Mouse (Mus musculus): ENCODE measurements around the gene Usp22.
"Not testable (repeated sequence)": the region's sequence is repeated elsewhere in the genome, so short reads cannot be mapped to it uniquely, and the experiment has no call there.

Gene Usp22

DNA sequence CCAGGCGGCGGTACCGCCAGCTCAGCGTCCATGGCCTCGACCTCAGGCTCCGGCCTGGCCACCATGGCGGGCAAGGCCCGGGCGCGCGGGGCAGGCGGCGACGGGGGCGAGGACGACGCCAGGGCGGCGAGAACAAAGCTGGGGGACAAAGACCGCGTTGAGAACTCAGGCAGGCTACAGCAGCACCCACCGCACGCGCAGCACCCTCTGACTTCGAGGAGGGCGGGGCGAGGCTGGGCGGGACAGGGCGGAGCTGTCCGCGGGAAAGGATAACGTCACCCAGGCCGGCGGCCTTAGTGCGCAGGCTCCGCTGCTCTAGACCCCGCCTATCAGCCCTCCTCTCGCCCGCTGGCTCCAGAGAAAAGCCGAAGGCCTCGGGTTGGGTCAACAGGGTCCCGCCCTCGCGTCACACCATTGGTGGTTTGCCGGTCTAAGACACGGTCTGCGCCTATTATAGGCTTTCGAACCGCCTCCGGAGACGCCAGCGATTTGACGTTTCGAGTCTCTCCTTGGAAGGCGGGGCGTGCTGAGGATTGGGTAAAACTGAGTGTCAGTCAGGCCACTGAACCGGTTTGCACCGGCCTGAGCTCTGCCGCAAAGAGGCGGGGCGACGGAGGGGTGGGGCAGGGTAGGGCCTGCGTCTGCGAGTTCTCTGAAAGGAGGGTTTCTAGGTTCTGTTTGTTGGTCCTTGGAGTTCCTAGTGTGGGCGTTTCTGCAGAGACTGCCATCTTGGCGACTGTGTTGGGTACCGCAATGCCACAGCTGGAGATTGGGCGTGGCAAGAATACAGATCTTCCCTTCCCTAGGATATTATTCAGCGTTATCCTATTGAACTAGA is at the start of gene Usp22:
Usp22 (minus strand) TSS at position 235 of the 838 bp plus-strand sequence.
- DNase-seq (ENCODE audit: extremely low spot score, low read depth, low spot score): peak; percentile 98

DNA sequence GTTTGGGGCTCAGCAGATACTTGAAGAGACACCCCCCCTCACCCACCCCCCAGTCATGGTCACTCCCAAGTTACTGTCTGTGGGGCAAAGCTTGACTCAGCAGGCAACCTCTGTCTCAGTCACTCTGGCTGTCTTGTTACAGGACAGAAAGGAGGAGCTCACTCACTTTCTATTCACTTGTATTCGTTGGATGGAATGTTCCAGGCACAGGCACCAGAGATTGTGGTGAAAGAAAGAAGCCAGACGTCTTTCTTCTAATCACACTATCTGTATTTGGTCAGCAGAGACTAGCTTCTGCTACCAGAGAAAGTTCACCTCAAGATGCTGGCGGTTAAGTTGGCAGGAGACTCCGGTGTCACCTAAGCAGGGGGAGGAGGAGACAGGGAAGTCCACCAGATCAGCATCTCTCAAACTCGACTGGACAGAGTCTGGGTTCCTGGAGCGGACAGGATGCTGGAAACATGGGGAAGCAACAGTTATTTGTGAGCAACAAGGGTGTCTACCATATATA is 49.4 kb upstream of the Usp22 start:
- no peak for DNase-seq (ENCODE audit: extremely low spot score, low read depth, low spot score)

DNA sequence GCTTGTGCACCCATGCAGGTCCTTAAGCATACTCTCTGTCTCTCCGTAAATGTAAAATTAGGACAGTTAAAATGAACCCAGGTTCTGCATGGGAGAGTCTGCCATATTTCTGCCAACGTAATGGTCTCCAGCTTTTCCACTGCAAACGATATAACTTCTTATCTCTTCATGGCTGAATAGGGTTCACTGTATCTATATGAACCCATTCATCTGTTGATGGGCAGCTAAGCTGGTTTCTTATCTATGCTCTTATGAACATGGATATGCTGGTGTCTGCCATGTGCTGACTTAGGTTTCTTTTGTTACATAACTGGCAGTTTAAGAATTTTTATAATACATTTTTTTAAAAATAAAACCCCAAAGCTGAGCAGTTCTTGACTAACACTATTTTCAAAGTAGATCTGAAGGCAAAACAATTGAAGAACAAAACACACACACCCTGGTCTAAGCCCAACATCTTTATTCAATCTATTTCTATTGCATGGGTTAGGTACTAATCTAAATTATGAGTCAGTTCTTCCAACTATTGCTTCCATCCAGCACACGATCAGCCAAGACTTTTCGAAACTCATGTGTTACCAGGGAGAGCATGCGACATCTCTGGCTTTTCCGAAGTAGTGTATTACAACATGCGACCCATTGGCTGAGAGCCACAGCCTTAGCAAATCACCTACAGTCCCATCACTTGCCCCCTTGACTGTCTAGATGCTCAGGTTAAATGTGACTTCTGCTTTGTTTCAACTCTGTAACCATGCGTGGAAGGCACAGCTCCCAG is 48.3 kb upstream of the Usp22 start:
- no peak for DNase-seq (ENCODE audit: extremely low spot score, low read depth, low spot score)

DNA sequence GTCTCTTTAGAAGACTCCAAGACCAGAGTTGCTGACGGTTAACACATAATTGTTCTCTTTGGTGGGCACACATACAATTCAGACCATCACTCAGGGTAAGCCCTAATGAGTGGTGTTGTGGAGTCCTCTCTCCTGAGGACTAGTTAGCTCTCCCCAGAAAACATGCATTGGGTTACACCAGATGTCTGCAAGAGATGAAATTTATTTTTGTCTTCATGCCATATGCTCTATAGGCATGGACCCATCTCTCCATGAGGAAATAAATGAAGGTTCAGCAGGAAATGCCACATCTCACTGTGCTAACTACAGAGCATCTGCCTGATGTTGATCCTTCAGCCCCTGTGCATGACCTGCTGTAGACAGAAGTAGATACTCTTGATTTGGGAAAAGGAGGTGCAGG is 47.2 kb upstream of the Usp22 start:
- DNase-seq (ENCODE audit: extremely low spot score, low read depth, low spot score): no peak

DNA sequence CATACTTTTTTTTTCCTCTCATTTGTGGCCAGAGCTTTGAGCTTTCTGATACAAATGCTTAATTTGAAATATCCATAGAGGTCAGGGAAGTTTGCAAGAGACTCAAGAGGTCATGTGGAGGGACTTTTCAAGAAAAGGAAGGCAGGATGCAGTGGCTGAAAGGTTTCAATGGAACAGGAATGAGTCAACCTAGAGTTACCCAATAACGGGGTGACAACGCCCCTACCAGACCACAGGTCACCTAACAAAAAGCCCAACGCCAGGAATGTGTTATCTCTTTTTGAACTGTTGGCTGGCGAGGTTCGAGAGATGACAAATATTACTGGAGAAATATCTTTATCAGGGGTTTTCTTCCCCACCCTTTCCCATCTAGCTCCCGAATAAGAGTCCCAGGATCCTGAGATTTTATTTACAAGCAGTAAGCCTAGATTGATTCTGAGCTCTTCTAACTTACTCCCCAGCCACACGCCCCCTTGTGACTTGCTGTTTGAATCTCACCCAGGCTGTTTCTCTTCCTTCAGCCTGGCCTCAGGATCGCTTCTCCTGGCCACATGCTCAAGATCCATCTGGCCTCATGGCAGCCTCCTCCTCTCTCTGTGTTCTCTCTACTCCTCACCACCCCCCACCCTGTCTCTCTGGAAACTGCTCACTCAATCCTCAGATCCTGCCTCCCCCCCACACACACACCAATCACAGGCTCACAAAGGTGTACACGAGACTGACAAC is 45.5 kb upstream of the Usp22 start:
- DNase-seq (ENCODE audit: extremely low spot score, low read depth, low spot score): no peak

DNA sequence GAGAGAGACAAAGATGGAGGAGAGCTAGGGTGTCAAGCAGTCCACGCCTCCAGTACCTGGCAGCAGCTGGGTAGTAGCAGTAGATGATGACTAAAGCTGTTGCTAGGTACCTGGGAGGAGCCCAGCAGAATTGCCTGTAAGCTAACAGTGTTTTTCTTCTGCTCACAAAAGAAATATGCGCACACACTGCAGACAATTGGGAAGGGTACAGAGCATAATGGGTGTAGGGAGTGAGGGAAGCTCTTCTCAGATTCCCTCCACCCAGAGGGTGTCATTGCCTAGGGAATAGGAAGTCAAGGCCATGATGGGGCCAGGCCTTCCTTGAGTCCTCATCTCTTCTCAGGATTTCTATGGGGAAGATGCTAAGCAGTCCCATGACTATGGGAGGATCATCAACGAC is 41.1 kb upstream of the Usp22 start:
- no peak for DNase-seq (ENCODE audit: extremely low spot score, low read depth, low spot score)

DNA sequence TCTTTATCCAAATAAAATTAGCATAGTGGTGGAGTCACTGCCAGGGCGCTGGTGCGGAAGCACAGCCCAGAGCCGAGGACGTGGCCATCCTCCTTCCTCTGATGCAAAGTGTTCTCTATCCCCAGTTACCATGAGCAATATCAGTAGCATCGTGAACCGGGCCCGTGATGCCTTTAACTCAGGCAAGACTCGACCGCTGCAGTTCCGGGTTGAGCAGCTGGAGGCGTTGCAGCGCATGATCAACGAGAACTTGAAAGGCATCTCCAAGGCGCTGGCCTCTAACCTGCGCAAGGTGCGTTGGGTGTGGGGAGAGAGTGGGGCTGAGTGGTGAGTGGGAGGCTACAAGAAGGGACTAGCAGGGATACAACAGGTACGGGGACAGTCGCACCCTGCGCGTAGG is 37.2 kb upstream of the Usp22 start:
- no peak for DNase-seq (ENCODE audit: extremely low spot score, low read depth, low spot score)

DNA sequence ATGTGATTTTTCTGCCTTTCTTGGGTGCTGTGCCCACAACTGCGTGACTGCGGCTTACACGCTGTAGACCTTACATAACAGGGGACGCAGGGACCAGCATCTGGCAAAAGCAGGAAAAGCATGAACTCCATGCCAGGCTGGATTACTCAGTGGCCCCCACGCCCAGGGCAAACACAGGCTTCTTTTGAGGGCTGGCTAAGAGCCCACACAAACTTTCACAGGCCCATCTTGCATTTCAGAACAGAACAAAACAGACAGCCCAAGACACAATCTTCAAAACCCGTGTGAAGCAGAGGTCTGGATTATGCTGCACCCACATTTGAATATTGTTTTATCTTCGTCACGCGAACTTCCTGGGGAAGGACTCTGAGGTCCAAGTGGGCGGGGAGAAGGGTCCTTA is 33.5 kb upstream of the Usp22 start:
- no peak for DNase-seq (ENCODE audit: extremely low spot score, low read depth, low spot score)

DNA sequence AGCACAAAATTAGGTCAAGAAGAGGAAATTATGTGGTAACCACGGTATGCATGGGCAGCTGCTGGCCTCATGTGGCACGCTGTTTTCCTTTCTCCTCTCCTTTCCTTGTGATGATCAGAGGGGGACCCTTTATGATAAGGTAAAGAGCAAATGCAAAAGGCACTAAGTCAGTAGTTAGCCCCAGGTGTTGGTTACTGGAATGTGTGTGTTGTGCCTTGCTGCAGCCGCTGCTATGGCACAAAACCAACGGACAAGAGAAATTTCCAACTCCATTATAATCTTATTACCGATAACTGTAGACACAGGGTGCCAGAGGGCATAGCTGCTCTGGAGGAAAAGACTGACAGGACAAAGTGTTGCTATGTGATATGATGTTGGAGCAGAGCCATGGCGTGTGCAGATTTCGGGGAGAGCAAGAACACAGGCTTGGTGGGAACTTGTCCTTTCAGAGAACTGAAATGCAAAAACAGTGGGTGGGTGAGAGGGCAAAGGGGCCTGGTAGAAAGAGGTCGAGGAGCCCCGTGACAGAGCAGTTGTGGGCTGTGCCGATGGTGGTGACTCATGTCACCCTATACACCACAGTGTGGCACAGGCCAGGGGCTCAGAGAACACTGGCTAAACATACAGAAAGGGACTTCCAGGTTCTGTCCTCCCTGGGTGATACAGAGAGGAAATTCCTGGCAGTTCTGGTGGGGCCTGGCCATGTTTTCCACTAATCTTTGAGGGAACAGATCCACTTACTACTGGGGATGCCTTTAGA is 32.8 kb upstream of the Usp22 start, which contains the start of gene Aldh3a1:
Aldh3a1 (plus strand) TSS at position 51 of the 760 bp plus-strand sequence.
- no peak for DNase-seq (ENCODE audit: extremely low spot score, low read depth, low spot score)

DNA sequence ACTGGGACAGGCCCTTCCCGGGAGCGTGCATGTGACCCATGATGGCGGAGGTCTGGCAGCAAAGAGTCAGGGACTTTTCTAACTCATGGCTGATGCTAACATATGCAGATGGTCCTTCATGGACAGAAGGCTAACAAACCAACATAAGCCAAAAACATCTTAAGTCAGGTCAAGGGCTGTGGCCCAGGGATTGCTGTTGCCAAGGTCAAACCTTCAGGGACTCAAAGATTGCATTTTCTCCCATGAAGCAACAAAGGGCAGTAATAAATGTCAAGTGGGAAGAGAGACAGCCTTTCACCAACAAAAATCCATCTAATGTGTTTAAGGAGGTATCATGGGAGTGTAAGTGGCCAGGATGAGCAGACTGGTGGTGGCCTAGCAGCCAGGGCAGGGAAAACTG is 31.3 kb upstream of the Usp22 start:
- DNase-seq (ENCODE audit: extremely low spot score, low read depth, low spot score): no peak

DNA sequence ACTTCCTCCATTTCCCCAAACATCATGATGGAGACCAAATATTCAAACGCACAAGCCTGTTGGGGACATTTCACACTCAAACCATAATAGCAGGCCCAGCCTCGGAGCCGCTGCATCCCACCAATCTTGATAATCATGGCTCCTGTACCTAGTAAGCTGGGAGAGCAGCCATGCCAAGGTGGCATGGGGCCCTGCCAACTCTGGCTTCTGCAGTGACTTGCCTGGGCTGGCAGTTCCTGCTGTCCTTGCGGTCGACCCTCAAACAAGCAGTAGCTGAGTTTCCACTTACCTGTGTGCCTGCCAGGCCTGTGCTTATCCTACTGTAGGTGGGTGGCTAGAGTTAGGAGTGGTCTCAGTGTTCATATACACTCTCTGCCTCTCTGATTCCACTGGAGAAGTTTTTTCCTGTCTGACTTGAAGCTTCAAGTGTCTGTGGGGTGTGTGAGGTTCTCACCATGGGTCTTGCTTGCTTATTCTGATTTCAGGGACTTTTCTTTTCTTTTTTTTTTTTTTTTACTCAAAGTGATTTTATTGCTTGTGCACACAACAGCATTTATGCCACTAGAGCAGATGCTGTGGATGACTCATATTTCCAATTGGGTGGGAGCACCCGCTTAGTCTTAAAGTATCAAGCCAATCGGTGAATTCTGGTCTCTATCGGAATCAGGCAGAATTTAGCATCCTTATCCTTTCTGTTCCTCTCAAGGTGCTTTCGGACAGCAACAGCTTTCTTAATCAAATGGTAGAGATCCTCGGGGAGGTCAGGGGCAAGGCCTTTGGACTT is 30.5 kb upstream of the Usp22 start:
- DNase-seq (ENCODE audit: extremely low spot score, low read depth, low spot score): no peak

DNA sequence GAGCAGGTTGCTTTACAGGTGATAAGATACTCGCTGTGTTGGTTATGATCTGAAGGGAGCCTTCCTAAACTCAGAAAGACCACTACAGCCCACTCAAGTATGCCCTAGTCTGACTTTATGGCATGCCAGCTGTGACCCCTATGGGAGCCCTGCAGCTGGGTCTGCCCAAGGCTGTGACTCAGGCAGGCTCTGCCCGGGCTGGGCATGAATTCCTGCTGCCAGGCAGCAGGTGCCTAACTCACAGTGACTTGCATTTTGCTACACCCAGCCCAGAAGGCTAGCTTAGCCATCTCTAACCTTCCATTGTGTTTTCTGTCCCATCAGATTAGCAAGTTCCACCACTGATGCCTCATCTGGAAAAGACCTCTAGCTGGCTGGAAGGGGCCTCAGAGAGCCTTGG is 28.0 kb upstream of the Usp22 start:
- no peak for DNase-seq (ENCODE audit: extremely low spot score, low read depth, low spot score)

DNA sequence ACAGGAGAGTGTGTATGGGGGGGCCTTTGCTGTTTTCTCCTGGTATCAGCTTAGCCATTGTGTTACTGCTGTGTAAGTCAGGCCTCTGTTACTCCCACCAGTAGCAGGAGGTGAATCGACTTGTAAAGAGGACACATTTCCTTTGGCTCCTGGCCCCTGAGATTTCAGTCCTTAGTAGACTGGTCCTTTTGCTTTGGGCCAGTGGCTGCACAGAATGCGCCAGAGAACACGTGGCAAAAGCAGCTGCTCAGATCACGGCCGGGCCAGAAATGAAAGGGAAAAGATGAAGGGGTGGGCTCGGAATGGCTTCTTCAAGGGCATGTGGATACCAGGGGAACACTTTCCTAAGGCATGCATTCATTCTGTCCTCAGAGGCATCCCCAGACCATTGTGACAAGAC is 27.3 kb upstream of the Usp22 start:
- DNase-seq (ENCODE audit: extremely low spot score, low read depth, low spot score): no peak

DNA sequence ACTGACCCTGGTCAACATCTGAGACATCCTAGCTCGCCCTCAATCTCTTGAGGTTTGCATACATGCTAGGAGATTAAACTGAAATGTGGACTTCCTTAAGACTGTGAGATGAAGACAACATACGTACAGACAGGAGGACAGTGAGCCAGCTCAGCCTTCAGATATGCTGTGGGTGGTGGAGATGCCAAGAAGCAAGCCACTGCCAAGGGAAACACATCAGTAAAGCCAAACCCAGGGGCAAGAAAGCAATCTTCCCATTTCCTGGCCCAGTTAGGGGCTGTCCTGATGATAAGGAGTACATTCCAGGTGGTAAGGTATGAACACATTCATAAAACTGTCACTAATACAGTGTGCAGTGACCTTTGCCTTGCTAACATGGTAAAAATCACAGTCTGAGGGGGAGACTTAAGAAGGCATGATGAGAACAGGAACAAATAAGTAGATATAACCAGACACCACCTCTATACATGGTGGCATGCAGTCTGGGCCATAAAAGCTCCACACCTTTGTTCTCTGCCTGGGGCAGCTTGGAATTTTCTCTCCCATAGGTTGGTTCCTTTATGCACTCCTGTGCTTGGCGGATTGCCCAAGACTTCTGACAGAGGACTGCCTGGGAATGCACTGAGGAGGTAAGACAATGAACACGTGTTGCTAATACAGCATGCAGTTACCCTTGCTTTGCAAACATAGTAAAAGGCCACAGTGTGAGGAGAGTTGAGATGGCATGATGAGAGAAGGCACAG is 24.9 kb upstream of the Usp22 start:
- no peak for DNase-seq (ENCODE audit: extremely low spot score, low read depth, low spot score)

DNA sequence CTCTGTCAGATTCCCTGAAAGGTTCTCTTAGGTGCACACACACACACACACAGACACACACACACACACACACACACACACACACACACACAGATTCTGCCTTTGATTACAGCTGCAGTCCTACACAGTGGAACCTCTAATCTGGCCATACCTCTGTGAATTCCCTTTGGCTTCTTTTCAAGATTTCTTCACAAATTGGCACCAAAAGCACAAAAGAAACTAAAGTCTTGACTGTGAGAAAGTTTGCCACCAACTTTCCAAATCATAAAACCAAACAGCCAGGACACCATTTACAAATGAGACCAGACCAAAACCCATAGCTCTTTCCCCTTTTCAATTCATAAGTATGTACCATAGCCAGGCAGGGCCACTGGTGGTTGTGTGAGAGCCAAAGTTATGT is 23.1 kb upstream of the Usp22 start:
- DNase-seq (ENCODE audit: extremely low spot score, low read depth, low spot score): no peak

DNA sequence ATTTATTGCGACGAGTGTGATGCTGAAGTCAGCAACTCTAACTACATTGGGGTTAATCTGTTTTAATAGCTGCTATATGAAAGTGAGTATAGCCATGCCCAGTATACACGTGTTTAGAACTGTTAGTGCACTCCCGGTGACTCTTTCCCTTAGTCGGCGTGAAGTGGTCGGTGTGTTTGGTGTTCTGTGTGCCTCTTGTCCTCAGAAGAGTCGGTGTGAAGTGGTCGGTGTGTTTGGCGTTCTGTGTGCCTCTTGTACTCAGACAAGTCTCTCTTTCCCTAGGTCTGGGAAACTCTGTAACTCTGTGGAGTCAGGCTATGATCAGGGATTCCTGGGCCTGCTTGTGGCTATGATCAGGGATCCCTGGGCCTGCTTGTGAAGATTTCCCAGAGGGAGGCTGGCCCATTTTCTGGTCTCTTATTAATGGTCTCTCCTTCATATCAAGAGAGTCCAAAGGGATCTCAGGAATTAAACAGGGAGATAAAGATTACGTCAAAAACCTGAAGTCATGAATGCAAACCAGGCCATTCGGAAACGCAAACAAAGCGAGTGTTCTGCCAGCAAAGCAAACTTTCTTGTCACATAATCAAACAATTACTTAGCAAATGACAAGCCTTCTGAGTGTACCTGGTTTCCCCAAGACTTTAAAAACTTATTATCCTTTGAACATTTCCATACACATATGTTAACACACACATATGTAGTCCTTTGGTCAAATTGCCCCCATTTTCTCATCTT is 21.9 kb upstream of the Usp22 start:
- DNase-seq (ENCODE audit: extremely low spot score, low read depth, low spot score): no peak

DNA sequence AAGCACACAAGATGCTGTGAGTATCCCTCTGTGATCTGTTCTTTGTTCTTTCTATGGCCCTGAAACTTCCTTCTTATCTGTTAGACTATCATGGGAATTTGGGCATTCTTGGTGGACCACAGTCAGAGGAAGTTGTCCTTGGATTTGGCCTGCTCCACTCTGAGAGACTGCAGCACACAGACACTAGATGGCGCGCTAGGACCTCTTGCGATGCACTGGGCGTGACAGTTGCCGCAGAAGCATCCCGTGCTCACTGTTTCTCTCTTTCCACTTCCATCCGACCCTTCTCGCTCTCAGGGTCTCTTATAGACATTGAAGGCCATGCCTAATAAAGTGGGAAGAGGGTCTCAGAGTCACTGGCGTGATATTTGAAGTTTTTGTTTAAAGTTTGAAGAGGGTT is 18.5 kb upstream of the Usp22 start:
- DNase-seq (ENCODE audit: extremely low spot score, low read depth, low spot score): peak; percentile 42

DNA sequence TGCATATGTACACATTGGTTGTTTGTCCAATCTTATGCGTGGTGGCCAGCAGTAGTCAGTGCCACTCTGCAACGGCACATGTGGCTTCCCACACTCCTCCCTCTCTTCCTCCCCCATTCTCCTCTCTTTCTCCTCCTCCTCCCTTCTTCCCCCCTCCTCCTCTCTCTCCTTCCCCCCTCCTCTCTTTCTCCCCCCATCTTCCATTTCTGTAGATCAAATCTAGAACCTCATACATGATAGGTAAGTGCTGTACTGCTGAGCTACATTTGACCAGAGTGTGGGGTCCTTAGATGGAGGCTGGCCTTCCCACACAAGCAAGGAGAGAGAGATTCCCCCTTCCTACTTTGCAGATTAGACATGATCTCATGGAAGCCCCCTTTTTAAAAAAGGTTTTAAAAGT is 17.9 kb upstream of the Usp22 start:
- no peak for DNase-seq (ENCODE audit: extremely low spot score, low read depth, low spot score)

DNA sequence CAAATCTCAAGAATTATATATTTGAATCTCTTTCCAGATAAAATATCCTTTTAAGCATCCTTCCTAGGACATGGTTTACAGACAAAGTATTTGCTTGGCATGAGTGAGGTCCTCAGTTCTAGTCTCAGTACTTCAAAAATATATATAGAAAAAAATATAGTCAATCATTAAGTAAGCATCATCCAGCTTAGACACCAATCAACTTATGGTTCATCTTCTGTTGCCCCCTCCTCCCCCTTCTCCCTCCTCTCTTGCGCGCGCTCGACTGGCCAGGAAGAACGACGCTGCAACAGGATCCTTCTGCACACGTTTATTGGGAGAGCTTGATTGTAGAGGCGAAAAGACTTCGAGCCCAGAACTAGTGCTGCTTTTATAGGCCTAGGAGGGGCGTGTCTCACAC is 17.3 kb upstream of the Usp22 start:
- DNase-seq (ENCODE audit: extremely low spot score, low read depth, low spot score): not testable (repeated sequence)
